ENCODE assay signal across 9 mouse cellular contexts in genomic region chr4:145214786-145215174, GRCm38 (mm10). TPM values are rescaled to one million over a fixed set of nuclear protein-coding genes. Genes with fewer than 3 reads are reported as not detected.
DNase-seq lines count a peak whose midpoint lies in the region; ATAC-seq and TF ChIP-seq lines count a peak whose summit lies in the region.
"Had no signal": no experiment of that assay in that cellular context is flagged by ENCODE, and none has a peak within 500 bp of the region (broad histone marks: within the 10 kb centered on the region; RNA-seq: fewer than 3 reads in every experiment).

No protein-coding gene starts in this region.

- no peak overlapping the region for H3K9ac ChIP-seq in liver, embryonic 11.5 days (ENCODE audit: low read depth, low read length)
- no peak overlapping the region for H3K9ac ChIP-seq in liver, embryonic 12.5 days
- no peak overlapping the region for H3K9ac ChIP-seq in hindbrain, embryonic 15.5 days
- no peak overlapping the region for H3K9ac ChIP-seq in neural tube, embryonic 12.5 days
- H3K9ac ChIP-seq: lung, embryonic 15.5 days had no signal

- H3K4me3 ChIP-seq in liver, embryonic 11.5 days (ENCODE audit: low read depth, low read length), result no peak overlapping the region
- no peak overlapping the region for H3K4me3 ChIP-seq in liver, embryonic 12.5 days
- no peak overlapping the region for H3K4me3 ChIP-seq in embryonic fibroblast, embryonic 13.5 days (ENCODE audit: insufficient read depth, low read length)
- no peak overlapping the region for H3K4me3 ChIP-seq in hindbrain, embryonic 15.5 days
- no peak overlapping the region for H3K4me3 ChIP-seq in neural tube, embryonic 12.5 days
- H3K4me3 ChIP-seq: lung, embryonic 15.5 days had no signal

- TF ChIP-seq CTCF in embryonic fibroblast, embryonic 13.5 days (IDR thresholded peaks at IDR 0.05; ENCODE audit: borderline replicate concordance, insufficient read depth, low read length), result no peak

- H3K9me3 ChIP-seq in liver, embryonic 11.5 days (ENCODE audit: control insufficient read depth, low read length), result no peaks in the 10 kb centered on the region
- no peaks in the 10 kb centered on the region for H3K9me3 ChIP-seq in liver, embryonic 12.5 days (replicated peaks)
- H3K9me3 ChIP-seq in hindbrain, embryonic 15.5 days, result no peaks in the 10 kb centered on the region
- H3K9me3 ChIP-seq in neural tube, embryonic 12.5 days, result no peaks in the 10 kb centered on the region
- H3K9me3 ChIP-seq: lung, embryonic 15.5 days had no signal

- H3K4me2 ChIP-seq in liver, embryonic 11.5 days, result no peak overlapping the region
- no peak overlapping the region for H3K4me2 ChIP-seq in liver, embryonic 12.5 days
- H3K4me2 ChIP-seq in hindbrain, embryonic 15.5 days, result no peak overlapping the region
- H3K4me2 ChIP-seq in neural tube, embryonic 12.5 days (replicated peaks), result no peak overlapping the region
- H3K4me2 ChIP-seq: lung, embryonic 15.5 days had no signal

- H3K36me3 ChIP-seq in liver, embryonic 11.5 days (ENCODE audit: control insufficient read depth, insufficient read depth, low read length), result no peaks in the 10 kb centered on the region
- peaks cover 4% of the 10 kb centered on the region; the same call in 1 of the 2 replicates for H3K36me3 ChIP-seq in liver, embryonic 12.5 days
- H3K36me3 ChIP-seq in hindbrain, embryonic 15.5 days, result no peaks in the 10 kb centered on the region
- no peaks in the 10 kb centered on the region for H3K36me3 ChIP-seq in neural tube, embryonic 12.5 days
- H3K36me3 ChIP-seq: lung, embryonic 15.5 days had no signal

- no peak overlapping the region for H3K27ac ChIP-seq in liver, embryonic 11.5 days (ENCODE audit: low read depth, low read length)
- no peak overlapping the region for H3K27ac ChIP-seq in liver, embryonic 12.5 days
- peak overlapping the region; percentile 16; the same call in 1 of the 2 replicates for H3K27ac ChIP-seq in embryonic fibroblast, embryonic 13.5 days (ENCODE audit: insufficient read depth, low read length)
- H3K27ac ChIP-seq in hindbrain, embryonic 15.5 days (replicated peaks), result 0 out of 2 replicates have a peak overlapping the region, but pooled peaks have one; percentile 38
- no peak overlapping the region for H3K27ac ChIP-seq in neural tube, embryonic 12.5 days
- H3K27ac ChIP-seq: lung, embryonic 15.5 days had no signal

- DNase-seq in liver, embryonic 11.5 days (ENCODE audit: low spot score), result no peak
- no peak for DNase-seq in thymus, postnatal 36 days
- DNase-seq in adrenal gland, postnatal 36 days, result no peak
- no peak for DNase-seq in frontal cortex, postnatal 14 days (ENCODE audit: low spot score in 2 of 2)

- 0 out of 2 replicates have a peak, but pooled peaks have one; percentile 3 for ATAC-seq in liver, embryonic 11.5 days (replicated peaks; ENCODE audit: low FRiP score)
- ATAC-seq in liver, embryonic 12.5 days, result no peak
- peak; percentile 59 for ATAC-seq in hindbrain, embryonic 15.5 days (ENCODE audit: low FRiP score, low read depth)
- ATAC-seq in neural tube, embryonic 12.5 days (ENCODE audit: low FRiP score, low read depth), result peak; percentile 59

- H3K27me3 ChIP-seq in liver, embryonic 11.5 days (replicated peaks; ENCODE audit: control insufficient read depth, insufficient read depth, low read length), result no peaks in the 10 kb centered on the region
- H3K27me3 ChIP-seq in liver, embryonic 12.5 days (replicated peaks), result no peaks in the 10 kb centered on the region
- no peaks in the 10 kb centered on the region for H3K27me3 ChIP-seq in hindbrain, embryonic 15.5 days
- H3K27me3 ChIP-seq in neural tube, embryonic 12.5 days (replicated peaks), result no peaks in the 10 kb centered on the region
- H3K27me3 ChIP-seq: lung, embryonic 15.5 days had no signal

- TF ChIP-seq POLR2A in embryonic fibroblast, embryonic 13.5 days (IDR thresholded peaks at IDR 0.05; ENCODE audit: low read depth, low read length), result no peak

- no peaks in the 10 kb centered on the region for H3K4me1 ChIP-seq in liver, embryonic 11.5 days (replicated peaks; ENCODE audit: control insufficient read depth, insufficient read depth, low read length)
- H3K4me1 ChIP-seq in liver, embryonic 12.5 days, result peaks cover 18% of the 10 kb centered on the region
- H3K4me1 ChIP-seq in embryonic fibroblast, embryonic 13.5 days (ENCODE audit: control insufficient read depth, insufficient read depth, low read length), result peaks cover 4% of the 10 kb centered on the region; the same call in 1 of the 2 replicates
- H3K4me1 ChIP-seq in hindbrain, embryonic 15.5 days (replicated peaks), result peaks cover 11% of the 10 kb centered on the region
- peaks cover 3% of the 10 kb centered on the region; the same call in 1 of the 2 replicates for H3K4me1 ChIP-seq in neural tube, embryonic 12.5 days

- 55% methylated on average over 6 of the region's 6 CpGs for WGBS in liver, embryonic 11.5 days
- WGBS in liver, embryonic 12.5 days (ENCODE audit: insufficient replicate concordance), result 49% methylated on average over 6 of the region's 6 CpGs
- WGBS in hindbrain, embryonic 15.5 days, result 40% methylated on average over 6 of the region's 6 CpGs
- WGBS in neural tube, embryonic 12.5 days, result 41% methylated on average over 6 of the region's 6 CpGs

RNA-seq across cellular contexts. Expression of gene Vps13d, which starts 20.0 kb away (rescaled TPM):
- 7.4 and 11.7 TPM in 2 replicates for polyA plus RNA-seq in liver, embryonic 11.5 days (2014; fragmentation: Nextera tagmentation; extraction: Ambion mirVana)
- 3.5 and 3.9 TPM in 2 replicates for polyA plus RNA-seq in liver, embryonic 12.5 days (2016; fragmentation: Nextera tagmentation; extraction: Ambion mirVana)
- polyA plus RNA-seq in embryonic fibroblast, embryonic 13.5 days (2011; ENCODE audit: insufficient read length, low read depth, missing spikeins), result 19.4 and 28.9 TPM in 2 replicates
- polyA plus RNA-seq in hindbrain, embryonic 15.5 days (2015; fragmentation: Nextera tagmentation; extraction: Ambion mirVana), result 10.2 and 11.2 TPM in 2 replicates
- 9.3 and 13.4 TPM in 2 replicates for polyA plus RNA-seq in neural tube, embryonic 12.5 days (2016; fragmentation: Nextera tagmentation; extraction: Ambion mirVana)
- total RNA-seq in adrenal gland, postnatal 36 days (2021), result 10 to 100 TPM; 59.1 to 83.2 TPM

RNA-seq across cellular contexts. Expression of gene Tnfrsf1b, which starts 31.9 kb away (rescaled TPM):
- polyA plus RNA-seq in liver, embryonic 11.5 days (2014; fragmentation: Nextera tagmentation; extraction: Ambion mirVana), result 5.7 and 6.5 TPM in 2 replicates
- polyA plus RNA-seq in liver, embryonic 12.5 days (2016; fragmentation: Nextera tagmentation; extraction: Ambion mirVana), result 4.9 TPM in 2 replicates
- 30.2 and 40.7 TPM in 2 replicates for polyA plus RNA-seq in embryonic fibroblast, embryonic 13.5 days (2011; ENCODE audit: insufficient read length, low read depth, missing spikeins)
- 3.8 and 5.1 TPM in 2 replicates for polyA plus RNA-seq in hindbrain, embryonic 15.5 days (2015; fragmentation: Nextera tagmentation; extraction: Ambion mirVana)
- polyA plus RNA-seq in neural tube, embryonic 12.5 days (2016; fragmentation: Nextera tagmentation; extraction: Ambion mirVana), result 2.9 and 3.1 TPM in 2 replicates
- total RNA-seq in adrenal gland, postnatal 36 days (2021), result 1 to 10 TPM; 7.6 to 9.7 TPM

Comparison
In these comparisons a context has a peak if more than half of its experiments do, and no peak if none do; other contexts are left out.
1. H3K27ac ChIP-seq: peak in embryonic fibroblast, embryonic 13.5 days (single experiment) and hindbrain, embryonic 15.5 days (single experiment); none in liver, embryonic 11.5 days (single experiment), liver, embryonic 12.5 days (single experiment) and neural tube, embryonic 12.5 days (single experiment).